Mouse (Mus musculus) hindbrain, embryonic 16.5 days (tissue): ENCODE measurements at regions not wholly inside any gene's neighbourhood (a gene's known extent, or its start where the extent isn't known, plus 50 kb on each side); places are given as distances from the start of the nearest gene placed in this dataset.

ENCODE experiments used
- ATAC-seq: fragments of 200-750 bp; cut with Nextera tagmentation; 2 replicates; pipeline ENCODE4 v1.8.0; 2017; ENCODE audit warnings: moderate TSS enrichment, moderate library complexity
- H3K27ac ChIP-seq: fragments of 300-500 bp; sonication (generic); 2 replicates; pipeline ENCODE4 v1.5.1; 2014; ENCODE audit warnings: low read depth, mild to moderate bottlenecking, control low read depth, low read length, moderate library complexity
- H3K27me3 ChIP-seq: fragments of 300-500 bp; sonication (generic); replicated peaks from 2 replicates; pipeline ENCODE4 v1.6.1; 2014; ENCODE audit warnings: low read length; ENCODE audit not compliant: control insufficient read depth, insufficient read depth
- H3K36me3 ChIP-seq: fragments of 300-500 bp; sonication (generic); 2 replicates; pipeline ENCODE4 v1.6.1; 2014; ENCODE audit warnings: mild to moderate bottlenecking, low read length, moderate library complexity, mixed read lengths; ENCODE audit not compliant: control insufficient read depth, insufficient read depth
- H3K4me1 ChIP-seq: fragments of 300-500 bp; sonication (generic); 2 replicates; pipeline ENCODE4 v1.6.1; 2014; ENCODE audit warnings: low read depth, low read length; ENCODE audit not compliant: control insufficient read depth, insufficient read depth
- H3K4me2 ChIP-seq: fragments of 300-500 bp; sonication (generic); 2 replicates; pipeline ENCODE4 v1.6.1; 2014; ENCODE audit warnings: mild to moderate bottlenecking, low read length, control low read depth, moderate library complexity
- H3K4me3 ChIP-seq: fragments of 300-500 bp; sonication (generic); 2 replicates; pipeline ENCODE4 v1.5.1; 2014; ENCODE audit warnings: mild to moderate bottlenecking, low read length, control low read depth, moderate library complexity
- H3K9ac ChIP-seq: fragments of 300-500 bp; sonication (generic); 2 replicates; pipeline ENCODE4 v1.6.1; 2014; ENCODE audit warnings: low read depth, mild to moderate bottlenecking, control low read depth, low read length, moderate library complexity
- H3K9me3 ChIP-seq: fragments of 300-500 bp; sonication (generic); 2 replicates; pipeline ENCODE4 v1.6.1; 2014; ENCODE audit warnings: mild to moderate bottlenecking, low read length, moderate library complexity; ENCODE audit not compliant: control insufficient read depth
- WGBS: fragments of 180-500 bp; shearing (Covaris S2); extraction: QIAGEN DNeasy Blood & Tissue Kit; methylation state at CpG from one replicate; pipeline ENCODE4 v1.1.7; 2014; 5-methylcytosine and 5-hydroxymethylcytosine counted together

DNA sequence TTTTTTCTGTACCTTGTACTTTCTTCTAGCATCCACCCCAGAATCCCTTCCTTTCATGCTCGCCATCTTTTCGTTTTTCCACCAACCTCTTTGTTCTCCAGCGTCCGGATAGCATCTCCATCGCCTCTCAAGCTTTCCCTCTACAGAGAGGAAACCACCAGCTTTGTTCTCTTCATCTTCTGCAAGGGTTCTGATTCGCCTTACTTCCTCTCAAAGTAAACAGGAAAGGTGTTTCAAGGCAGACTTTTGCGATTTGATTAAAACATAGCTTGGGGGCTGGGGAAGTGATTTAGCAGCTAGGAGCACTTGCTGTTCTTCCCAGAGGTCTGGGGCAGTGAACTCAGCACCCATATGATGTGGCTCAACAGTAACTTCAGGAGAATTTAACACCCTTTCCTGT is 71.4 kb downstream of the Emp1 start:
- Histone ChIP-seq H3K4me3 (no peak overlapping the region), H3K27ac (no peak overlapping the region), H3K4me1 (no peaks in the 10 kb centered on the region), H3K4me2 (no peak overlapping the region), H3K9ac (no peak overlapping the region), H3K36me3 (no peaks in the 10 kb centered on the region), H3K9me3 (peaks cover 4% of the 10 kb centered on the region), H3K27me3 (no peaks in the 10 kb centered on the region)
- ATAC-seq: no peak
- 90% methylated on average over 7 of the region's 7 CpGs for WGBS

- no peak for ATAC-seq
- Histone ChIP-seq H3K27me3 (no peaks in the 10 kb centered on the region), H3K9me3 (peaks cover 4% of the 10 kb centered on the region), H3K36me3 (no peaks in the 10 kb centered on the region), H3K4me2 (no peak overlapping the region), H3K4me1 (peaks cover 3% of the 10 kb centered on the region), H3K9ac (no peak overlapping the region), H3K27ac (no peak overlapping the region), H3K4me3 (no peak overlapping the region)
- WGBS: 85% methylated on average over 4 of the region's 4 CpGs
Observed at GRCm38 (mm10) chr6:135436315-135436714, 74.0 kb downstream of the Emp1 start.

DNA sequence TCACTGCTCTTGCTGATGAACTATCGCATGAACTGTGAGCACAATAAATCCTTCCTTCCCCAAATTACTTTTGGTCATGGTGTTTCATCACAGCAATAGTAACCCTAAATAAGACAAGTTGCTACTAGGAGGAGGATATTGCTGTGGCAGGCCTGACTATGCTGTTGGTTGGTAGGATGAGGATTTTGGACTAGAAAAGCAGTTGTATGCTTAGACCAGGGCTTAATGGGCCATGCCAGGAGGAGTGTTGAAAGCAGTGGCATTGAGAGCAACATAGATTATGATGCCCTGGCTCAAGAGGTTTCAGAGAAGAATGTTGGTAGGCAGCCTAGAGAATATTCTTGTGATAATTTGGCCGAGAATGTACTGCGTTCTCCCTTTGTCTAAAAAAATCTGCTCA is 75.9 kb downstream of the Emp1 start:
- H3K27ac ChIP-seq: no peak overlapping the region
- ATAC-seq: no peak
- H3K27me3 ChIP-seq: no peaks in the 10 kb centered on the region
- H3K9me3 ChIP-seq: peaks cover 4% of the 10 kb centered on the region
- H3K36me3 ChIP-seq: no peaks in the 10 kb centered on the region
- H3K4me1 ChIP-seq: peaks cover 11% of the 10 kb centered on the region
- H3K9ac ChIP-seq: no peak overlapping the region
- 95% methylated on average over 3 of the region's 3 CpGs for WGBS
- H3K4me2 ChIP-seq: no peak overlapping the region
- no peak overlapping the region for H3K4me3 ChIP-seq

- no peak overlapping the region for H3K4me3 ChIP-seq
- H3K27ac ChIP-seq: peak overlapping the region; percentile 77
- peaks cover 4% of the 10 kb centered on the region for H3K9me3 ChIP-seq
- H3K27me3 ChIP-seq: no peaks in the 10 kb centered on the region
- 39% methylated on average over 11 of the region's 11 CpGs for WGBS
- no peak overlapping the region for H3K9ac ChIP-seq
- peaks cover 17% of the 10 kb centered on the region for H3K4me1 ChIP-seq
- no peaks in the 10 kb centered on the region for H3K36me3 ChIP-seq
- no peak overlapping the region; the same call in 1 of the 2 replicates for H3K4me2 ChIP-seq
- peak; percentile 63 for ATAC-seq
Observed at GRCm38 (mm10) chr6:135441126-135441871, 79.0 kb downstream of the Emp1 start.

GRCm38 (mm10) chr6:135444661-135445060 is 82.3 kb downstream of the Emp1 start:
- H3K36me3 ChIP-seq: no peaks in the 10 kb centered on the region
- H3K27ac ChIP-seq: peak overlapping the region; percentile 77; the same call in 1 of the 2 replicates
- WGBS: 2% methylated on average over 11 of the region's 11 CpGs
- H3K9me3 ChIP-seq: no peaks in the 10 kb centered on the region
- peak overlapping the region; percentile 51 for H3K9ac ChIP-seq
- peak; percentile 92 for ATAC-seq
- peak overlapping the region; percentile 51 for H3K4me2 ChIP-seq
- peaks cover 17% of the 10 kb centered on the region for H3K4me1 ChIP-seq
- H3K27me3 ChIP-seq: no peaks in the 10 kb centered on the region
- H3K4me3 ChIP-seq: peak overlapping the region; percentile 14; the same call in 1 of the 2 replicates

DNA sequence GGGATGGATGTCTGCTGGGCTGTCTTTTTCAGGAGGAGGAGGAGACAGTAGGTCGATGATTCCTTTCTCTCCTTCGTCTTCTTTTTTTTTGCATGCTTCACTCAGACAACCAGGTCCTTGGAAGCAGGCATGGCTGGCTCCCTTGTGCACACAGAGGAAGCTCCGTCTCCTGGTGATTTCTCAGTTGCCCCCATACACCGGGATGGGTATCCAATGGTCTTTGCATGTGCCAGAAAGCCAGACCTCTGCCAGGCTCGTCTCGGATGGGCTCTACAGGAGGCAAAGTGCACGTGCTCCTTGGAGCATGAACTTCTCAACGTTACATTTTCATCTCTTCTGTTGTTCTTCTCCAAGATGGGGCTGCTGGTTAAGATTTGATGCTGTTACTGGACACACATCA is 82.7 kb downstream of the Emp1 start:
- Histone ChIP-seq H3K9me3 (no peaks in the 10 kb centered on the region), H3K27me3 (no peaks in the 10 kb centered on the region), H3K4me3 (peak overlapping the region; percentile 14; the same call in 1 of the 2 replicates), H3K27ac (peak overlapping the region; percentile 77; the same call in 1 of the 2 replicates), H3K9ac (peak overlapping the region; percentile 51), H3K4me2 (peak overlapping the region; percentile 51), H3K36me3 (no peaks in the 10 kb centered on the region), H3K4me1 (peaks cover 17% of the 10 kb centered on the region)
- WGBS: 18% methylated on average over 8 of the region's 8 CpGs
- peak; percentile 41 for ATAC-seq

DNA sequence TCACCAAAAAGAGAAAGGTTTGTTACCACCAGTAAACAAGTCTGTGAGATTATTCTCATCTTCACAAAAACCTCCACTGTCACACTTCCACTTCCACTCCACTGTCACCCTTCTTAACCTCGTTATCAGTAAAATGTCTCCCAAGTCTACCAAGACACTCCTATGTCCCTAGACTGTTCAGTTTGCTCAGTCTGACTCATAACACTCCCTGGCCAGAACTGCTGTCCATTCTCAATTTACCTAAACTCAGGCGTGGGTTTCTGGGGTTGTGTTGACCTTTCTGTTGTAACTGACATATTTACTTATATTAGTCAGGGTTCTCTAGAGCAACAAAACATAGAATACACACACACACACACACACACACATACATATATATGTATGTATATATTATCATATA is 85.5 kb downstream of the Emp1 start:
- H3K4me3 ChIP-seq: no peak overlapping the region
- no peaks in the 10 kb centered on the region for H3K27me3 ChIP-seq
- peaks cover 6% of the 10 kb centered on the region for H3K4me1 ChIP-seq
- no peaks in the 10 kb centered on the region for H3K9me3 ChIP-seq
- H3K36me3 ChIP-seq: no peaks in the 10 kb centered on the region
- no peak overlapping the region for H3K9ac ChIP-seq
- H3K4me2 ChIP-seq: no peak overlapping the region
- WGBS: 78% methylated on average over 2 of the region's 2 CpGs
- H3K27ac ChIP-seq: no peak overlapping the region
- ATAC-seq: no peak

DNA sequence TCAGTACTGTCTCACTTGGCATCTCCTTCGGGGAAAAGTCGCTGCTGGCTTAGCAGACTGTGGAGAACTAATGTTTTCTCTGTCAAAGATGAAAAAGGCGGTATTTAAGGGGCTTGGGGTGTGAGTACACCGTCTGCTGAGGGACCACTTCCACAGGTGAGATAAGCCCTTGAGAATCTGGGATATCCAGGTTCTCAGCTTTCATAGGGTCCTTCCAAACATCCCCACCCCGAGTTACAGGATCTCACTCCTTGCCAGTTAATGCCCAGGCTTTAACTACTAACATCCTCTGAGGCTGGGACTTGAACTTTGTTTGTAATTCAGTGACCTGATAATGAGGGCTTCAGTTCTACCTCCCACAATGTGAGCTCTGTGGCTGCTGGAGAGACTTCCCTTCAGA is 86.9 kb downstream of the Emp1 start:
- H3K4me2 ChIP-seq: no peak overlapping the region
- H3K4me1 ChIP-seq: peaks cover 6% of the 10 kb centered on the region
- no peak overlapping the region for H3K9ac ChIP-seq
- no peaks in the 10 kb centered on the region for H3K36me3 ChIP-seq
- no peaks in the 10 kb centered on the region for H3K27me3 ChIP-seq
- no peak overlapping the region for H3K4me3 ChIP-seq
- no peak for ATAC-seq
- no peaks in the 10 kb centered on the region for H3K9me3 ChIP-seq
- no peak overlapping the region for H3K27ac ChIP-seq
- WGBS: 73% methylated on average over 5 of the region's 5 CpGs

- no peak overlapping the region for H3K27ac ChIP-seq
- no peak overlapping the region for H3K4me2 ChIP-seq
- no peaks in the 10 kb centered on the region for H3K4me1 ChIP-seq
- H3K9ac ChIP-seq: no peak overlapping the region
- H3K4me3 ChIP-seq: no peak overlapping the region
- no peaks in the 10 kb centered on the region for H3K27me3 ChIP-seq
- WGBS: 91% methylated on average over 7 of the region's 7 CpGs
- no peaks in the 10 kb centered on the region for H3K36me3 ChIP-seq
- ATAC-seq: no peak
- no peaks in the 10 kb centered on the region for H3K9me3 ChIP-seq
Observed at GRCm38 (mm10) chr6:135450573-135450972, 88.2 kb downstream of the Emp1 start.
